In genomic region chr7:79387140-79387539, GRCm38 (mm10) we compare ENCODE assay signal across 15 mouse cellular contexts. TPM values are rescaled to one million over a fixed set of nuclear protein-coding genes. Genes with fewer than 3 reads are reported as not detected.
DNase-seq lines count a peak whose midpoint lies in the region; ATAC-seq and TF ChIP-seq lines count a peak whose summit lies in the region.
"Had no signal": no experiment of that assay in that cellular context is flagged by ENCODE, and none has a peak within 500 bp of the region (broad histone marks: within the 10 kb centered on the region; RNA-seq: fewer than 3 reads in every experiment).

No protein-coding gene starts in this region.

- WGBS in forebrain, embryonic 13.5 days = 40% methylated on average over 8 of the region's 8 CpGs
- 77% methylated on average over 8 of the region's 8 CpGs for WGBS in limb, embryonic 12.5 days

- H3K27me3 ChIP-seq in CH12.LX (replicated peaks) = no peaks in the 10 kb centered on the region
- no peaks in the 10 kb centered on the region for H3K27me3 ChIP-seq in forebrain, embryonic 13.5 days
- H3K27me3 ChIP-seq in limb, embryonic 12.5 days = no peaks in the 10 kb centered on the region
- H3K27me3 ChIP-seq: kidney, embryonic 15.5 days had no signal

- TF ChIP-seq POLR2A in CH12.LX (IDR thresholded peaks at IDR 0.05; ENCODE audit: low read depth, low read length) = peak; percentile 46

- peaks cover 0 to 21% of the 10 kb centered on the region in 2 experiments for H3K36me3 ChIP-seq in CH12.LX (replicated peaks in 1 of 2; ENCODE audit: control insufficient read depth in 1 of 2, insufficient read depth in 1 of 2, low read length in 1 of 2)
- H3K36me3 ChIP-seq in forebrain, embryonic 13.5 days (ENCODE audit: poor library complexity, severe bottlenecking) = peaks cover 13% of the 10 kb centered on the region
- no peaks in the 10 kb centered on the region for H3K36me3 ChIP-seq in limb, embryonic 12.5 days
- H3K36me3 ChIP-seq: kidney, embryonic 15.5 days had no signal

- in situ Hi-C loops in CH12.LX (cut with MboI; ENCODE audit: low pct_ligation_motif_present, low pct_unique_long_range_greater_than_20kb, low sequenced_read_pairs) = no loop called here

- ATAC-seq in forebrain, embryonic 13.5 days = no peak
- ATAC-seq in limb, embryonic 12.5 days (ENCODE audit: insufficient number of reproducible peaks, insufficient read depth, low FRiP score, low TSS enrichment, low read depth) = no peak

- no peak for TF ChIP-seq CTCF in CH12.LX (conservative IDR thresholded peaks at IDR 0.05 in 1 of 2, IDR thresholded peaks at IDR 0.05 in 1 of 2; ENCODE audit: low read depth in 2 of 2, low read length in 2 of 2)

- H3K9me3 ChIP-seq in CH12.LX (replicated peaks; ENCODE audit: low read length) = peaks cover 5% of the 10 kb centered on the region
- no peaks in the 10 kb centered on the region for H3K9me3 ChIP-seq in forebrain, embryonic 13.5 days (replicated peaks)
- no peaks in the 10 kb centered on the region for H3K9me3 ChIP-seq in limb, embryonic 12.5 days
- H3K9me3 ChIP-seq: kidney, embryonic 15.5 days had no signal

- H3K4me3 ChIP-seq in CH12.LX (replicated peaks in 1 of 3; ENCODE audit: low read depth in 2 of 3, low read length in 2 of 3, poor library complexity in 1 of 3) = peak overlapping the region in 1 of 3 experiments; percentile 54
- no peak overlapping the region for H3K4me3 ChIP-seq in forebrain, embryonic 13.5 days
- H3K4me3 ChIP-seq in limb, embryonic 12.5 days (replicated peaks) = no peak overlapping the region
- H3K4me3 ChIP-seq: kidney, embryonic 15.5 days had no signal

- H3K9ac ChIP-seq in CH12.LX (ENCODE audit: insufficient read depth, low read depth) = 0 out of 2 replicates have a peak overlapping the region, but pooled peaks have one; percentile 2
- peak overlapping the region; percentile 17; the same call in 1 of the 2 replicates for H3K9ac ChIP-seq in forebrain, embryonic 13.5 days
- H3K9ac ChIP-seq in limb, embryonic 12.5 days (replicated peaks) = no peak overlapping the region
- H3K9ac ChIP-seq: kidney, embryonic 15.5 days had no signal

- H3K4me2 ChIP-seq in CH12.LX (ENCODE audit: insufficient read depth, low read depth, poor library complexity, severe bottlenecking) = peak overlapping the region; percentile 55
- peak overlapping the region; percentile 46 for H3K4me2 ChIP-seq in forebrain, embryonic 13.5 days
- no peak overlapping the region for H3K4me2 ChIP-seq in limb, embryonic 12.5 days
- H3K4me2 ChIP-seq: kidney, embryonic 15.5 days had no signal

- H3K4me1 ChIP-seq in CH12.LX (ENCODE audit: control insufficient read depth in 1 of 2, insufficient read depth in 2 of 2) = peaks cover 13 to 52% of the 10 kb centered on the region in 2 experiments
- peaks cover 33% of the 10 kb centered on the region for H3K4me1 ChIP-seq in forebrain, embryonic 13.5 days
- H3K4me1 ChIP-seq in limb, embryonic 12.5 days (replicated peaks) = peaks cover 15% of the 10 kb centered on the region

- no peak for TF ChIP-seq RAD21 in CH12.LX (IDR thresholded peaks at IDR 0.05; ENCODE audit: low read depth, low read length)

- peak overlapping the region; percentile 34; the same call in 1 of the 2 replicates for H3K27ac ChIP-seq in CH12.LX (ENCODE audit: insufficient read depth, low read depth)
- peak overlapping the region; percentile 91 for H3K27ac ChIP-seq in forebrain, embryonic 13.5 days
- peak overlapping the region; percentile 41; the same call in 1 of the 2 replicates for H3K27ac ChIP-seq in limb, embryonic 12.5 days
- H3K27ac ChIP-seq: kidney, embryonic 15.5 days had no signal

- DNase-seq in adrenal gland, adult (ENCODE audit: inconsistent age in 2 of 2, low spot score in 1 of 2) = peak; percentile 46 to 71
- DNase-seq in adrenal gland, postnatal 4 days (ENCODE audit: low spot score in 2 of 2) = no peak
- peak; percentile 91 for DNase-seq in CH12.LX (ENCODE audit: extremely low read depth)
- DNase-seq in cerebellum, adult 11 months = no peak
- DNase-seq in embryo, embryonic 10 days (ENCODE audit: low spot score) = no peak
- no peak for DNase-seq in cerebellum, postnatal 4 days (ENCODE audit: low spot score in 2 of 2)
- DNase-seq: adrenal gland, postnatal 10 days; cerebellum, adult 8-10 months; heart, adult 18-20 months; liver; lung, postnatal 10 days had no signal

- peak; percentile 85 for TF ChIP-seq EP300 in CH12.LX (IDR thresholded peaks at IDR 0.05; ENCODE audit: low read length)

- dilution Hi-C loops in CH12.LX (cut with MboI; ENCODE audit: extremely low pct_ligation_motif_present, extremely low pct_unique_long_range_greater_than_20kb, low sequenced_read_pairs) = no loop called here

- no peaks in the 10 kb centered on the region for H3K79me2 ChIP-seq in CH12.LX (replicated peaks; ENCODE audit: control insufficient read depth, extremely low read depth, insufficient read depth, poor library complexity, severe bottlenecking)

TF ChIP-seq in CH12.LX, 34 proteins besides CTCF, POLR2A, EP300 and RAD21:
- TF ChIP-seq ZNF384 (IDR thresholded peaks at IDR 0.05; ENCODE audit: low read depth, low read length) (peak; percentile 92), TCF12 (IDR thresholded peaks at IDR 0.05; ENCODE audit: low read depth, low read length) (peak; percentile 73; the same call in 1 of the 2 replicates), NELFE (IDR thresholded peaks at IDR 0.05; ENCODE audit: low read depth, low read length) (0 out of 2 replicates have a peak, but pooled peaks have one; percentile 10), POLR2AphosphoS2 (IDR thresholded peaks at IDR 0.05; ENCODE audit: low read depth, low read length) (no peak), UBTF (IDR thresholded peaks at IDR 0.05; ENCODE audit: low read depth, low read length) (0 out of 2 replicates have a peak, but pooled peaks have one; percentile 54), USF2 (conservative IDR thresholded peaks at IDR 0.05; ENCODE audit: low read depth, low read length) (no peak), ZMIZ1 (IDR thresholded peaks at IDR 0.05; ENCODE audit: low read depth, low read length) (no peak), ZC3H11A (IDR thresholded peaks at IDR 0.05; ENCODE audit: low read depth, low read length) (no peak), ZKSCAN1 (IDR thresholded peaks at IDR 0.05; ENCODE audit: borderline replicate concordance, low read depth, low read length) (no peak), TBP (conservative IDR thresholded peaks at IDR 0.05; ENCODE audit: low read depth, low read length) (no peak; the same call in 1 of the 2 replicates), MAFK (IDR thresholded peaks at IDR 0.05; ENCODE audit: insufficient replicate concordance, low read length) (0 out of 2 replicates have a peak, but pooled peaks have one; percentile 48), PAX5 (IDR thresholded peaks at IDR 0.05; ENCODE audit: low read length) (no peak), MAX (IDR thresholded peaks at IDR 0.05; ENCODE audit: low read length) (no peak), E2F4 (IDR thresholded peaks at IDR 0.05; ENCODE audit: insufficient replicate concordance, low read depth, low read length) (no peak), GABPA (IDR thresholded peaks at IDR 0.05; ENCODE audit: insufficient replicate concordance, low read depth, low read length) (no peak; the same call in 1 of the 2 replicates), CHD2 (IDR thresholded peaks at IDR 0.05; ENCODE audit: low read length) (peak; percentile 67), RCOR1 (conservative IDR thresholded peaks at IDR 0.05; ENCODE audit: low read depth, low read length) (no peak), NRF1 (IDR thresholded peaks at IDR 0.05; ENCODE audit: low read depth, low read length) (no peak), MYC (IDR thresholded peaks at IDR 0.05; ENCODE audit: low read depth, low read length) (no peak), JUND (conservative IDR thresholded peaks at IDR 0.05; ENCODE audit: low read depth, low read length) (peak; percentile 79), USF1 (IDR thresholded peaks at IDR 0.05; ENCODE audit: low read depth, low read length) (no peak), CHD1 (IDR thresholded peaks at IDR 0.05; ENCODE audit: low read depth, low read length) (no peak), MAZ (IDR thresholded peaks at IDR 0.05; ENCODE audit: low read depth, low read length) (no peak), JUN (IDR thresholded peaks at IDR 0.05; ENCODE audit: insufficient read depth, low read depth, low read length) (peak; percentile 75), KAT2A (IDR thresholded peaks at IDR 0.05; ENCODE audit: insufficient replicate concordance, low read length) (no peak), MXI1 (IDR thresholded peaks at IDR 0.05; ENCODE audit: low read depth, low read length) (no peak), BHLHE40 (IDR thresholded peaks at IDR 0.05; ENCODE audit: low read depth, low read length) (peak; percentile 55), HCFC1 (IDR thresholded peaks at IDR 0.05; ENCODE audit: low read depth, low read length) (no peak), MEF2A (IDR thresholded peaks at IDR 0.05; ENCODE audit: borderline replicate concordance, low read depth, low read length) (peak; percentile 87), IRF4 (IDR thresholded peaks at IDR 0.05; ENCODE audit: low read depth, low read length) (peak; percentile 87), ETS1 (conservative IDR thresholded peaks at IDR 0.05; ENCODE audit: low read depth, low read length) (peak; percentile 100), SMC3 (IDR thresholded peaks at IDR 0.05; ENCODE audit: low read depth, low read length) (no peak), SIN3A (IDR thresholded peaks at IDR 0.05; ENCODE audit: low read length) (no peak), ELF1 (IDR thresholded peaks at IDR 0.05; ENCODE audit: low read depth, low read length) (no peak)
TF ChIP-seq in CH12.LX: peak in this region for 12.

RNA-seq across cellular contexts. Expression of gene Rlbp1, which starts 0.3 kb away (rescaled TPM):
- total RNA-seq in adrenal gland, postnatal 4 days (2021) = under 1 TPM; 0.17 to 0.45 TPM
- total RNA-seq in CH12.LX (2012; rRNA removed) = 1.9 and 2.5 TPM in 2 replicates
- total RNA-seq in CH12.LX (2014; rRNA removed) = 8.4 and 11.0 TPM in 2 replicates
- polyA plus RNA-seq in CH12.LX (2012; ENCODE audit: insufficient read length, low read depth) = 21.4 and 24.2 TPM in 2 replicates
- polyA plus RNA-seq in forebrain, embryonic 13.5 days (2015; fragmentation: Nextera tagmentation; extraction: Ambion mirVana) = 40.5 and 52.8 TPM in 2 replicates
- polyA plus RNA-seq in limb, embryonic 12.5 days (2016; fragmentation: Nextera tagmentation; extraction: Ambion mirVana) = 0.59 and 0.64 TPM in 2 replicates
- total RNA-seq: adrenal gland, postnatal 10 days; heart, adult 18-20 months; heart, postnatal 25 days had no signal

RNA-seq across cellular contexts. Expression of gene Fanci, which starts 4.6 kb away (rescaled TPM):
- 1 to 10 TPM; 4.7 to 5.0 TPM for total RNA-seq in adrenal gland, postnatal 4 days (2021)
- total RNA-seq in CH12.LX (2012; rRNA removed) (14.9 and 17.5 TPM in 2 replicates), CH12.LX (2014; rRNA removed) (25.0 and 27.0 TPM in 2 replicates)
- 17.1 and 20.0 TPM in 2 replicates for polyA plus RNA-seq in CH12.LX (2012; ENCODE audit: insufficient read length, low read depth)
- polyA plus RNA-seq in forebrain, embryonic 13.5 days (2015; fragmentation: Nextera tagmentation; extraction: Ambion mirVana) = 10.3 and 11.4 TPM in 2 replicates
- 16.1 and 16.6 TPM in 2 replicates for polyA plus RNA-seq in limb, embryonic 12.5 days (2016; fragmentation: Nextera tagmentation; extraction: Ambion mirVana)

Comparison
In these comparisons a context has a peak if more than half of its experiments do, and no peak if none do; other contexts are left out.
1. DNase-seq: peak in adrenal gland, adult (2 of 2) and CH12.LX (single experiment); none in adrenal gland, postnatal 4 days (0 of 2), cerebellum, adult 11 months (single experiment), embryo, embryonic 10 days (single experiment) and cerebellum, postnatal 4 days (0 of 2).
2. H3K27ac ChIP-seq: peak in every context shown above with its lines; median percentile 91 in forebrain, embryonic 13.5 days; 41 in limb, embryonic 12.5 days; 34 in CH12.LX.
3. RNA of gene Rlbp1, which starts 0.3 kb away (polyA plus RNA-seq): 40.5 to 52.8 TPM in forebrain, embryonic 13.5 days and 21.4 to 24.2 TPM in CH12.LX; 0.59 to 0.64 TPM in limb, embryonic 12.5 days; every median in the first group is over 10 times any median in the second.